Mouse (Mus musculus) stomach, postnatal 0 days (tissue): ENCODE data around the gene Kcnip4. TPM values are rescaled to one million over a fixed set of nuclear protein-coding genes. Genes with fewer than 3 reads are reported as not detected.

Experiments used
- ATAC-seq: fragments of 200-750 bp; cut with Nextera tagmentation; 2 replicates; pipeline ENCODE4 v1.8.0; 2017; ENCODE audit not compliant: low FRiP score, low TSS enrichment
- DNase-seq: peaks from one replicate; pipeline ENCODE4 v3.0.0-alpha.2; 2016; ENCODE audit warnings: low spot score
- H3K27ac ChIP-seq: fragments of 300-500 bp; sonication (generic); replicated peaks from 2 replicates; pipeline ENCODE4 v1.5.1; 2014; ENCODE audit warnings: mild to moderate bottlenecking, control low read depth
- H3K27me3 ChIP-seq: fragments of 300-500 bp; sonication (generic); 2 replicates; pipeline ENCODE4 v1.6.1; 2014; ENCODE audit warnings: low read length; ENCODE audit not compliant: control insufficient read depth, insufficient read depth
- H3K36me3 ChIP-seq: fragments of 300-500 bp; sonication (generic); 2 replicates; pipeline ENCODE4 v1.6.1; 2014; ENCODE audit warnings: low read length, mixed read lengths; ENCODE audit not compliant: control insufficient read depth, insufficient read depth
- H3K4me1 ChIP-seq: fragments of 300-500 bp; sonication (generic); replicated peaks from 2 replicates; pipeline ENCODE4 v1.6.1; 2014; ENCODE audit warnings: antibody characterized with exemption; ENCODE audit not compliant: control insufficient read depth, insufficient read depth
- H3K4me2 ChIP-seq: fragments of 300-500 bp; sonication (generic); replicated peaks from 2 replicates; pipeline ENCODE4 v1.6.1; 2014; ENCODE audit warnings: low read depth, mild to moderate bottlenecking, control low read depth, moderate library complexity
- H3K4me3 ChIP-seq: fragments of 300-500 bp; sonication (generic); 2 replicates; pipeline ENCODE4 v1.5.1; 2014; ENCODE audit warnings: low read depth, low read length, control low read depth
- H3K9ac ChIP-seq: fragments of 300-500 bp; sonication (generic); 2 replicates; pipeline ENCODE4 v1.6.1; 2014; ENCODE audit warnings: mild to moderate bottlenecking, low read length, control low read depth, mixed read lengths
- H3K9me3 ChIP-seq: fragments of 300-500 bp; sonication (generic); 2 replicates; pipeline ENCODE4 v1.6.1; 2016; ENCODE audit warnings: low read length; ENCODE audit not compliant: control insufficient read depth
- CTCF ChIP-seq: IDR thresholded peaks from 2 replicates; pipeline ENCODE4 v1.5.1; 2016; ENCODE audit warnings: antibody characterized with exemption, low read depth, mild to moderate bottlenecking, moderate library complexity
- EP300 ChIP-seq: optimal IDR thresholded peaks from 2 replicates; pipeline ENCODE3; 2016; ENCODE audit warnings: antibody characterized with exemption
- WGBS: fragments of 180-500 bp; shearing (Covaris S2); extraction: QIAGEN DNeasy Blood & Tissue Kit; methylation state at CpG from one replicate; pipeline ENCODE4 v1.1.7; 2014; 5-methylcytosine and 5-hydroxymethylcytosine counted together
- polyA plus RNA-seq: library from polyadenylated mRNA; unstranded; fragments of >200 nt; fragmentation: Nextera tagmentation; extraction: Ambion mirVana; gene quantifications from 2 replicates; pipeline ENCODE4 v1.2.1, GENCODE M21; 2015

Gene Kcnip4
- polyA plus RNA-seq, 1 experiment from 2014 or later: 1.3 TPM

DNA sequence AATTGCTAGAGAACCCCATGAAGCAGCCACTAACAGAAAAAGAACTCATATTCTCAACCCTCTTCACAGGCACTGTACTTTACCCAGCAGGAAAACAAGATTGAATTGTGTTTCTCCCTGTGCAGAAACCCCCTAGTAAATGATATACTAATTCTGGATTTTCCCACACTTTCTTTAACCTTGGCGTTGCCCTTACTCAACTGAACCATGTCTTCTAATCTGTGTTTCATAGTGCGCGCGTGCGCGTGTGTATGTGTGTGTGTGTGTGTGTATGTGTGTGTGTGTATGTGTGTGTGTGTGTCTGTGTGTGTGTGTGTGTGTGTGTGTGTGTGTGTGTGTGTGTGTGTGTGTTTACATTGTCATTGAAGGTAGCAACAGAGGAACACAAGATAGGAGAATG lies 283.0 kb downstream of the Kcnip4 start:
- Histone ChIP-seq H3K36me3 (no peaks in the 10 kb centered on the region), H3K4me3 (no peak overlapping the region), H3K27ac (no peak overlapping the region), H3K9me3 (no peaks in the 10 kb centered on the region), H3K27me3 (no peaks in the 10 kb centered on the region), H3K4me1 (no peaks in the 10 kb centered on the region), H3K9ac (no peak overlapping the region), H3K4me2 (no peak overlapping the region)
- no peak for TF ChIP-seq CTCF
- TF ChIP-seq EP300: no peak
- 94% methylated on average over 6 of the region's 6 CpGs for WGBS
- no peak for ATAC-seq
- no peak for DNase-seq

DNA sequence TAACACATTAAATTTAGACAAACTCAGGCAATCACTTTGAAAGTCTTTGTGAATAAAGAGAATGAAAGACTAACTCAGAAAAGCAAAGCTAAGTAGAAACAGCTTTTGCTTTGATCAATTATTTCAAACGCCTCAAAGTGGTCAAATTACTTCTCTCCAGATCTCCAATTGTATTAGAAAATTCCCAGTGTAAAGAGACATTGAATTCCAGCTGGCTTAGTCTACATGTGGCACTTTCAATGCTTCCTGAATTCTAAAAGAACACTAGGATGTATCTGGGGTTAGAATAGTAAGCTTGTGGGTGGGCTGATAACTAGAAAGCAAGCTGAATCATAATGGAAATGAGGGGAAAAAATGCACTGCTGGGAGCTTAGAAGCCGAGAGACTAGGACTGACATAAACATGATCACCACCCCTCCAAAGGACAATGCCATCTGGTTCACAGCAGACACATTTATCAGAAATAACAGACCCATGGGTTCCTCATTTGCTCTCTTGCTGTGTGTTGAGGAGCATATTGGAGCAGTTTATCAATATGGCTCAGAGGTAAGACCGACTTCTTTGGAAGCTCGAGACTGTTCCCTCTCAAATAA lies 323.4 kb downstream of the Kcnip4 start:
- DNase-seq: no peak
- Histone ChIP-seq H3K27ac (no peak overlapping the region), H3K9ac (no peak overlapping the region), H3K4me3 (no peak overlapping the region), H3K4me2 (no peak overlapping the region), H3K9me3 (no peaks in the 10 kb centered on the region), H3K27me3 (no peaks in the 10 kb centered on the region), H3K36me3 (no peaks in the 10 kb centered on the region), H3K4me1 (no peaks in the 10 kb centered on the region)
- WGBS: 68% methylated on average over 4 of the region's 4 CpGs
- ATAC-seq: no peak
- TF ChIP-seq EP300 (no peak), CTCF (no peak)

DNA sequence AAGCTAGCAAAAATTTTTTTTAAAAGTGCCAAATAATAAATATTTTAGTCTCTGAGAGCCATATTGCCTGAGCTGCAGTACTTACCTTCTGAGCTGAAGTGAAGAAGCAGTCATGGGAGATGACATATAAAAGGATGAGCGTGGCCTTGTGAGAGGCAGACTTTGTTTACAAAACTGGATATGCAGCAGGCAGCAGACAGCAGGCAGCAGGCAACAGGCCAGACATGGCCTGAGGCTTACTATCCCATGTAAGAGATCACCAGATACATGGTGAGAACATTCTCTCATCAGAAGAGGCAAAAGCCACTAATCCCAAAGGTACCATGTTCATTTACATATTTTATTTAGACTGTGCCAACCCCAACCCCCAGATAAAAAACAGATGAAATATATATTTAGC lies 336.5 kb downstream of the Kcnip4 start:
- H3K9ac ChIP-seq: no peak overlapping the region
- no peaks in the 10 kb centered on the region for H3K4me1 ChIP-seq
- H3K4me3 ChIP-seq: no peak overlapping the region
- no peak overlapping the region for H3K27ac ChIP-seq
- no peak for ATAC-seq
- H3K27me3 ChIP-seq: no peaks in the 10 kb centered on the region
- H3K4me2 ChIP-seq: no peak overlapping the region
- no peak for DNase-seq
- TF ChIP-seq EP300 (no peak), CTCF (no peak)
- H3K36me3 ChIP-seq: no peaks in the 10 kb centered on the region
- 43% methylated on average over 1 of the region's 1 CpGs for WGBS
- no peaks in the 10 kb centered on the region for H3K9me3 ChIP-seq

DNA sequence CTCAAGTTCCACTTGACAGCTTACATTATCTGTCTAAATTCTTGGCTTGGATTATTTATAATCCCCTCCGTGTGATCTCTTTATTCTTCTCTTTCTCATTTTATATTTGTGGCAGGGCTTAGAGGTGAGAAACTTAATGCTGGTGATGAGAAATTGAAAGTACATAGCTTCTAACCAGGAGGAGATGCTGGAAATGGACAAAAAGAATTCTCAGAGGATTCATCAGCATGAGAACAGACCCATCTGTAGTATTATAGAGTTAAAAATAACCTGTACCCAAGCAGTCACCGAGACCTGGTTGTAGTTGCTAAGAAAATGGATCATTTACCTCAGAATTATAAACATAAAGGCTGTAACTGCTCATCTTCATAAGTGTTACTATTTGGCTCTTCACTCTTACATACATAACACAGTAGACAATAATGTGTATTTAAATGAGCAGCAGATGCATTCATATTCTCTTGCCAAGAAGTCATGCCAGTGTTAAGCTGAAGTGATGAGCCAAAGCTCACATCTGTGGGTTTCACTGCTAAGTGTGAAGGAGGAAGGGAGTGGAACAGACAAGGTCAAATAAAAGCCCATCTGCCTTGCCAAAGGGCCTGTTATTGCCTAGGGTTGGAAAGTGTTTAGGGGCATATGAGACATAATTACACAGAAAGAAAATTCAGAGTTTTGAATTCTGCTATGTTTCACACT lies 374.4 kb downstream of the Kcnip4 start:
- H3K4me1 ChIP-seq: no peaks in the 10 kb centered on the region
- no peaks in the 10 kb centered on the region for H3K27me3 ChIP-seq
- ATAC-seq: no peak
- H3K27ac ChIP-seq: no peak overlapping the region
- no peak overlapping the region for H3K4me3 ChIP-seq
- no peak for DNase-seq
- no peak for TF ChIP-seq EP300
- no peak for TF ChIP-seq CTCF
- 54% methylated on average over 2 of the region's 2 CpGs for WGBS
- no peaks in the 10 kb centered on the region for H3K9me3 ChIP-seq
- H3K9ac ChIP-seq: no peak overlapping the region
- no peaks in the 10 kb centered on the region for H3K36me3 ChIP-seq
- no peak overlapping the region for H3K4me2 ChIP-seq

DNA sequence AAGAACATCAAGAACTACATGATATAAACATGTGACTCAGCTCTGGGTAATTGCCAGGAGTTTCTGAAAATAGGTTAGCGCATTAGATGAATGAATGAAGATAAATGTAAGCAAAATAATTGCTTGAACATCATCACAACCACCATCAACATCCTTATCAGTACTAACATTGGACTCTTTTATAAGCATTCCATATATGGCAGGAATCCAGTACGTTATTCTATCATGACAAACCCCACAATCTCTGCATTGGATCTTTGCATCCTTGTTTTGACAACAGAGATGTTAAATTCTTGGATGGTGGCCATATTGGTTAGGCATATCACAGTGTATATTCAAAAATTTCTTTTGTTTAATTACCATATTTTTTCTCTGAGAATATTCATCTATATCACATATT lies 375.0 kb downstream of the Kcnip4 start:
- H3K27ac ChIP-seq: no peak overlapping the region
- H3K4me2 ChIP-seq: no peak overlapping the region
- H3K27me3 ChIP-seq: no peaks in the 10 kb centered on the region
- no peaks in the 10 kb centered on the region for H3K9me3 ChIP-seq
- no peaks in the 10 kb centered on the region for H3K36me3 ChIP-seq
- DNase-seq: no peak
- ATAC-seq: no peak
- WGBS: 73% methylated on average over 2 of the region's 2 CpGs
- no peak overlapping the region for H3K4me3 ChIP-seq
- no peak for TF ChIP-seq EP300
- TF ChIP-seq CTCF: no peak
- H3K4me1 ChIP-seq: no peaks in the 10 kb centered on the region
- no peak overlapping the region for H3K9ac ChIP-seq

DNA sequence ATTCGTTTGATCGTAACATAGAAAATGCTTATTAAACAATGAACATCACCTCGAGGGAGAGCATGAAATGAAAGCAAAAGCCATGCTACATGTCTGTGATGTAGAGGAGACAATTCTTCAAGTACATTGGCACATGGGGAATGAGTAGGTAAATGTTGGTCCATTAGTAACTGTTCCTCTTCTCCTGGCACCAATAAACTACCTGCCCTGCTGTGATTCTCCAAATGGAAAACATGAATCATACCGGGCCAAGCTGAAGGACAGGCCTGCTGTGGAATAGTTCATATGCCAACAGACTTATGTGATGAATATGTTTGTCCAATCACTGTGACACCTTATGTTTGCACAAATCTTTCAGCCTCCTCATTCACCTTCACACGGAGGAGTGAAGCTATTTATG lies 429.3 kb downstream of the Kcnip4 start:
- Histone ChIP-seq H3K9me3 (no peaks in the 10 kb centered on the region), H3K4me1 (no peaks in the 10 kb centered on the region), H3K4me2 (no peak overlapping the region), H3K27ac (no peak overlapping the region), H3K36me3 (no peaks in the 10 kb centered on the region), H3K9ac (no peak overlapping the region), H3K27me3 (no peaks in the 10 kb centered on the region), H3K4me3 (no peak overlapping the region)
- DNase-seq (no peak), ATAC-seq (no peak)
- no peak for TF ChIP-seq EP300
- 74% methylated on average over 5 of the region's 5 CpGs for WGBS
